Mouse (Mus musculus) heart, adult 2 months (tissue): ENCODE data around the gene Nckap5. TPM values are rescaled to one million over a fixed set of nuclear protein-coding genes. Genes with fewer than 3 reads are reported as not detected.

ENCODE experiments used
- DNase-seq, 2 experiments: peaks; one replicate each; pipeline ENCODE4 v3.0.0; 2021
- H3K27ac ChIP-seq: fragments of 200-600 bp; 2 replicates; pipeline ENCODE4 v1.8.1; 2022
- H3K27me3 ChIP-seq: fragments of 200-500 bp; 2 replicates; pipeline ENCODE4 v1.6.1; 2012; ENCODE audit warnings: mild to moderate bottlenecking, low read length, inconsistent platforms, mixed read lengths; ENCODE audit not compliant: control insufficient read depth, insufficient read depth
- H3K36me3 ChIP-seq: fragments of 200-500 bp; 2 replicates; pipeline ENCODE4 v1.6.1; 2012; ENCODE audit warnings: low read length, inconsistent platforms; ENCODE audit not compliant: control insufficient read depth, insufficient read depth
- H3K4me1 ChIP-seq: fragments of 200-500 bp; 2 replicates; pipeline ENCODE4 v1.6.1; 2011; ENCODE audit warnings: low read length; ENCODE audit not compliant: control insufficient read depth, insufficient read depth
- H3K4me3 ChIP-seq: fragments of 200-600 bp; 2 replicates; pipeline ENCODE4 v1.8.1; 2022
- H3K79me2 ChIP-seq: fragments of 200-500 bp; replicated peaks from 2 replicates; pipeline ENCODE4 v1.6.1; 2012; ENCODE audit warnings: mild to moderate bottlenecking, inconsistent platforms, low read length, moderate library complexity, mixed read lengths; ENCODE audit not compliant: control insufficient read depth, insufficient read depth
- H3K9ac ChIP-seq: fragments of 200-500 bp; 2 replicates; pipeline ENCODE4 v1.6.1; 2012; ENCODE audit warnings: low read depth, mild to moderate bottlenecking, control low read depth, inconsistent platforms, low read length, mixed read lengths
- CTCF ChIP-seq: fragments of 200-600 bp; IDR thresholded peaks from 2 replicates; pipeline ENCODE4 v1.8.1; 2022; ENCODE audit warnings: antibody characterized with exemption, mild to moderate bottlenecking, moderate library complexity
- EP300 ChIP-seq: fragments of 200-500 bp; IDR thresholded peaks from 2 replicates; pipeline ENCODE4 v1.6.1; 2011; ENCODE audit warnings: low read depth, low read length, control low read depth; ENCODE audit not compliant: insufficient read depth
- POLR2A ChIP-seq: fragments of 200-500 bp; IDR thresholded peaks from 2 replicates; pipeline ENCODE4 v1.6.1; 2011; ENCODE audit warnings: mild to moderate bottlenecking, low read depth, low read length, control low read depth; ENCODE audit not compliant: insufficient read depth
- WGBS: fragments of 180-500 bp; shearing (Covaris S2); methylation state at CpG from one replicate; pipeline ENCODE4 v1.1.7; 2018; 5-methylcytosine and 5-hydroxymethylcytosine counted together
- intact Hi-C: fragments of 180-260 bp; cut with DNase I; formaldehyde crosslinking; loops from one replicate; pipeline ENCODE4 v1.15.1; 2025
- polyA plus RNA-seq: library from polyadenylated mRNA; depleted of rRNA; stranded (reverse); fragments of >200 nt; gene quantifications from 2 replicates; pipeline ENCODE4 v1.2.3, GENCODE M21; 2012
- total RNA-seq, 2 experiments: library from RNA; stranded (reverse); gene quantifications; 2 replicates each; pipeline ENCODE4 v1.2.3; 2021

Nckap5 gene
- total and polyA plus RNA-seq, 3 experiments: 2.8 to 9.6 (median 6.0) TPM

GRCm38 (mm10) chr1:125949076-125949475, 881.5 kb downstream of the Nckap5 start:
- no peaks in the 10 kb centered on the region for H3K79me2 ChIP-seq
- no peak for DNase-seq
- no peaks in the 10 kb centered on the region for H3K36me3 ChIP-seq
- H3K9ac ChIP-seq: no peak overlapping the region
- no peaks in the 10 kb centered on the region for H3K27me3 ChIP-seq
- no peak overlapping the region for H3K4me3 ChIP-seq
- intact Hi-C loops: no loop called here
- no peaks in the 10 kb centered on the region for H3K4me1 ChIP-seq
- 69% methylated on average over 6 of the region's 6 CpGs for WGBS
- TF ChIP-seq EP300: no peak
- TF ChIP-seq POLR2A: no peak
- TF ChIP-seq CTCF: no peak
- H3K27ac ChIP-seq: no peak overlapping the region

- Histone ChIP-seq H3K27ac (no peak overlapping the region), H3K36me3 (no peaks in the 10 kb centered on the region), H3K9ac (no peak overlapping the region), H3K27me3 (no peaks in the 10 kb centered on the region), H3K4me1 (no peaks in the 10 kb centered on the region), H3K4me3 (no peak overlapping the region), H3K79me2 (no peaks in the 10 kb centered on the region)
- no peak for DNase-seq
- TF ChIP-seq POLR2A (no peak), EP300 (no peak), CTCF (no peak)
- 72% methylated on average over 9 of the region's 9 CpGs for WGBS
- intact Hi-C loops: no loop called here
Measured at GRCm38 (mm10) chr1:125945136-125945535, 885.5 kb downstream of the Nckap5 start.

GRCm38 (mm10) chr1:125943305-125943704, 887.3 kb downstream of the Nckap5 start:
- no peak for DNase-seq
- Histone ChIP-seq H3K4me1 (no peaks in the 10 kb centered on the region), H3K4me3 (no peak overlapping the region), H3K27ac (no peak overlapping the region), H3K36me3 (no peaks in the 10 kb centered on the region), H3K79me2 (no peaks in the 10 kb centered on the region), H3K9ac (no peak overlapping the region), H3K27me3 (no peaks in the 10 kb centered on the region)
- intact Hi-C loops: no loop called here
- WGBS: 88% methylated on average over 1 of the region's 1 CpGs
- TF ChIP-seq POLR2A (no peak), EP300 (no peak)

- H3K36me3 ChIP-seq: no peaks in the 10 kb centered on the region
- no peak for TF ChIP-seq POLR2A
- no peak for TF ChIP-seq CTCF
- no peak for TF ChIP-seq EP300
- no peak overlapping the region for H3K4me3 ChIP-seq
- intact Hi-C loops: no loop called here
- no peaks in the 10 kb centered on the region for H3K4me1 ChIP-seq
- DNase-seq: no peak
- 93% methylated on average over 10 of the region's 10 CpGs for WGBS
- H3K9ac ChIP-seq: no peak overlapping the region
- H3K27ac ChIP-seq: no peak overlapping the region
- H3K27me3 ChIP-seq: no peaks in the 10 kb centered on the region
- no peaks in the 10 kb centered on the region for H3K79me2 ChIP-seq
Measured at GRCm38 (mm10) chr1:125925486-125925885, 905.1 kb downstream of the Nckap5 start.

- H3K27ac ChIP-seq: no peak overlapping the region
- H3K9ac ChIP-seq: no peak overlapping the region
- no peak for DNase-seq
- H3K36me3 ChIP-seq: no peaks in the 10 kb centered on the region
- 50% methylated on average over 2 of the region's 2 CpGs for WGBS
- H3K79me2 ChIP-seq: no peaks in the 10 kb centered on the region
- no peaks in the 10 kb centered on the region for H3K27me3 ChIP-seq
- intact Hi-C loops: no loop called here
- H3K4me3 ChIP-seq: no peak overlapping the region
- H3K4me1 ChIP-seq: no peaks in the 10 kb centered on the region
- TF ChIP-seq EP300 (no peak), POLR2A (no peak), CTCF (0 out of 2 replicates have a peak, but pooled peaks have one; percentile 8)
Measured at GRCm38 (mm10) chr1:125923062-125923461, 907.5 kb downstream of the Nckap5 start.

GRCm38 (mm10) chr1:125920696-125921095, 909.9 kb downstream of the Nckap5 start:
- WGBS: 95% methylated on average over 3 of the region's 3 CpGs
- intact Hi-C loops: no loop called here
- H3K27me3 ChIP-seq: no peaks in the 10 kb centered on the region
- no peaks in the 10 kb centered on the region for H3K36me3 ChIP-seq
- no peaks in the 10 kb centered on the region for H3K4me1 ChIP-seq
- TF ChIP-seq POLR2A (no peak), CTCF (no peak), EP300 (no peak)
- H3K27ac ChIP-seq: no peak overlapping the region
- DNase-seq: no peak
- no peak overlapping the region for H3K9ac ChIP-seq
- H3K79me2 ChIP-seq: no peaks in the 10 kb centered on the region
- H3K4me3 ChIP-seq: no peak overlapping the region
